Mouse (Mus musculus): Measurements from ENCODE around the gene Olfr732.

The Olfr732 gene

DNA sequence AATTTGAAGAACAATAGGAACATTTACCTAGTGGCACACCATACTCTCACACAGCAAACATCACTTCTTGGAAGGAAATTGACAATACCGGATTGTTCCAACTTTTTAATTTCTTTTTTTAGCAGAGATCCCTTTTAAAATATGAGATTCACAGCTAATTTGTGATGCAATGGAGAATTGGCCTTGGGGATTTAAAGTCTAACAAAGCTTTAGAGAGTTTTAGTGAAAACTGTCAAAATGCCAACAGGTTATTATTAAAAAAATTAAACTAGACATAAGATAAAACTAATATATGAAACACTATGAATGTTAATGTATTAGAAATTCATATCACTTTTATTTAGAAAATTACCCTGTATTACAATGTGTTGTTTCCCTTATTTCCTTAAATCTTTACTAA is at the start of gene Olfr732:
Gene Olfr732, minus strand, starts transcription at position 101 of the 400 bp plus-strand sequence.
- Histone ChIP-seq H3K9me3 (ENCODE audit: low read length) (no peaks in the 10 kb centered on the region), H3K4me1 (replicated peaks; ENCODE audit: low read depth, low read length) (no peaks in the 10 kb centered on the region), H3K27me3 (ENCODE audit: insufficient read depth, low read length) (no peaks in the 10 kb centered on the region), H3K4me3 (replicated peaks; ENCODE audit: low read length) (no peak within 1 kb of the TSS), H3K36me3 (ENCODE audit: insufficient read depth, low read length) (no peaks in the 10 kb centered on the region)
- TF ChIP-seq POU5F1 (IDR thresholded peaks at IDR 0.05; ENCODE audit: borderline replicate concordance, low read length) (no peak), NANOG (IDR thresholded peaks at IDR 0.05; ENCODE audit: borderline replicate concordance, low read length) (no peak), CTCF (conservative IDR thresholded peaks at IDR 0.05; ENCODE audit: low read length) (no peak)

GRCm38 (mm10) chr14:50326661-50327060 is 42.7 kb upstream of the Olfr732 start, which contains the start of gene Olfr734:
Olfr734 (minus strand) TSS chr14:50326761.
- peaks cover 7% of the 10 kb centered on the region; the same call in 1 of the 2 replicates for H3K9me3 ChIP-seq (ENCODE audit: low read length)

GRCm38 (mm10) chr14:50301422-50301821 is 17.4 kb upstream of the Olfr732 start, which contains the start of gene Olfr733:
Olfr733 (minus strand) TSS chr14:50301522.
- H3K36me3 ChIP-seq (ENCODE audit: insufficient read depth, low read length) = no peaks in the 10 kb centered on the region
- H3K4me1 ChIP-seq (replicated peaks; ENCODE audit: low read depth, low read length) = no peaks in the 10 kb centered on the region
- no peak for TF ChIP-seq CTCF (conservative IDR thresholded peaks at IDR 0.05; ENCODE audit: low read length)
- TF ChIP-seq NANOG (IDR thresholded peaks at IDR 0.05; ENCODE audit: borderline replicate concordance, low read length) = no peak
- no peak for TF ChIP-seq POU5F1 (IDR thresholded peaks at IDR 0.05; ENCODE audit: borderline replicate concordance, low read length)
- no peaks in the 10 kb centered on the region for H3K27me3 ChIP-seq (ENCODE audit: insufficient read depth, low read length)
- H3K4me3 ChIP-seq (replicated peaks; ENCODE audit: low read length) = no peak within 1 kb of the TSS
- no peaks in the 10 kb centered on the region for H3K9me3 ChIP-seq (ENCODE audit: low read length)

More at GRCm38 (mm10) chr14:50326661-50327060, 42.7 kb upstream of the Olfr732 start, which contains the start of gene Olfr734:
- Histone ChIP-seq H3K4me1 (replicated peaks; ENCODE audit: low read depth, low read length) (no peaks in the 10 kb centered on the region), H3K27me3 (ENCODE audit: insufficient read depth, low read length) (no peaks in the 10 kb centered on the region), H3K36me3 (ENCODE audit: insufficient read depth, low read length) (no peaks in the 10 kb centered on the region), H3K4me3 (replicated peaks; ENCODE audit: low read length) (no peak within 1 kb of the TSS)
- TF ChIP-seq CTCF (conservative IDR thresholded peaks at IDR 0.05; ENCODE audit: low read length) = no peak
- TF ChIP-seq NANOG (IDR thresholded peaks at IDR 0.05; ENCODE audit: borderline replicate concordance, low read length) = no peak
- no peak for TF ChIP-seq POU5F1 (IDR thresholded peaks at IDR 0.05; ENCODE audit: borderline replicate concordance, low read length)

DNA sequence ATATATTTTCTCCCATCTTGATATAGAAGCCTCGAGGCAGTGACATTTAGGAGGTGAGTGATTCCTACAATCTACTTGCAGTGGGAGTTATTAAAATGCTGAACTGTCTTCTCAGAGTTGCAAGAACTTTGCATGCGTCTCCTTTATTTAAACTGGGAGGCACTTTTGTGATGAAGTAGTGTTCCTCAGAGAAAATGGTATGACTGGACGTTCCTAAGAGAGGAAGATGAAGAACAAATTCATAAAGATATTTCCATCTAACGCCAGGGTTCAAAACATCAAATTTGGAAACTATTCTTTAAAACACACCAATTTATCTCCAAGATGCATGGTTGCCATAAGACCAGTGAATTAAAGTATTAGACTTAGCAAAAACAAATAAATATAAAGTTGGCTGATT is 42.2 kb downstream of the Olfr732 start, which contains the start of gene Olfr731:
Gene Olfr731, minus strand, starts transcription at position 101 of the 400 bp plus-strand sequence.
- Histone ChIP-seq H3K4me3 (replicated peaks; ENCODE audit: low read length) (no peak within 1 kb of the TSS), H3K9me3 (ENCODE audit: low read length) (peaks cover 10% of the 10 kb centered on the region; the same call in 1 of the 2 replicates), H3K36me3 (ENCODE audit: insufficient read depth, low read length) (no peaks in the 10 kb centered on the region), H3K27me3 (ENCODE audit: insufficient read depth, low read length) (no peaks in the 10 kb centered on the region), H3K4me1 (replicated peaks; ENCODE audit: low read depth, low read length) (0 out of 2 replicates have a peak, but pooled peaks cover 4% of the 10 kb centered on the region)
- TF ChIP-seq POU5F1 (IDR thresholded peaks at IDR 0.05; ENCODE audit: borderline replicate concordance, low read length) = no peak
- TF ChIP-seq CTCF (conservative IDR thresholded peaks at IDR 0.05; ENCODE audit: low read length) = no peak

Measured in E14TG2a.4 (cell line).